Mouse (Mus musculus) embryonic fibroblast, embryonic 13.5 days (primary cell): ENCODE results near the gene Clta.

Experiments used
- CTCF ChIP-seq: IDR thresholded peaks from 2 replicates; pipeline ENCODE4 v1.5.1; 2011; ENCODE audit warnings: mild to moderate bottlenecking, control low read depth, low read length, moderate library complexity, borderline replicate concordance; ENCODE audit not compliant: insufficient read depth
- POLR2A ChIP-seq: IDR thresholded peaks from 2 replicates; pipeline ENCODE4 v1.6.1; 2011; ENCODE audit warnings: low read depth, mild to moderate bottlenecking, control low read depth, low read length, moderate library complexity

- TF ChIP-seq CTCF (no peak), POLR2A (no peak)
Observed at GRCm38 (mm10) chr4:44022323-44022722, 18.1 kb downstream of the Clta start.
